26 mouse cellular contexts compared by ENCODE assay signal in genomic region chr7:135649306-135649705, GRCm38 (mm10).
DNase-seq lines count a peak whose midpoint lies in the region; ATAC-seq and TF ChIP-seq lines count a peak whose summit lies in the region.
"Had no signal": no experiment of that assay in that cellular context is flagged by ENCODE, and none has a peak within 500 bp of the region (broad histone marks: within the 10 kb centered on the region; RNA-seq: fewer than 3 reads in every experiment).

No protein-coding gene starts in this region.

- intact Hi-C loops in gastrocnemius, adult 2 months (cut with DNase I): no loop called here

- WGBS in liver, postnatal 0 days (ENCODE audit: insufficient replicate concordance): 69% methylated on average over 1 of the region's 1 CpGs
- WGBS in forebrain, embryonic 16.5 days: 95% methylated on average over 1 of the region's 1 CpGs

- no peak for TF ChIP-seq CTCF in gastrocnemius, adult 2 months (IDR thresholded peaks at IDR 0.05)
- TF ChIP-seq CTCF in liver, postnatal 0 days (IDR thresholded peaks at IDR 0.05; ENCODE audit: low read depth): no peak
- TF ChIP-seq CTCF in bone marrow macrophage, adult 2 months (IDR thresholded peaks at IDR 0.05; ENCODE audit: low read depth, low read length): no peak

- TF ChIP-seq EP300 in liver, postnatal 0 days (IDR thresholded peaks at IDR 0.05; ENCODE audit: low read depth): no peak

- H3K4me1 ChIP-seq in liver, postnatal 0 days (ENCODE audit: insufficient read depth): 0 out of 2 replicates have a peak, but pooled peaks cover 5% of the 10 kb centered on the region
- peaks cover 57% of the 10 kb centered on the region for H3K4me1 ChIP-seq in bone marrow macrophage, adult 2 months (ENCODE audit: control insufficient read depth, insufficient read depth, low read length)
- H3K4me1 ChIP-seq in forebrain, embryonic 16.5 days (replicated peaks; ENCODE audit: control insufficient read depth, insufficient read depth, low read length): no peaks in the 10 kb centered on the region
- H3K4me1 ChIP-seq: heart, embryonic 12.5 days had no signal

- no peak for ATAC-seq in liver, postnatal 0 days
- ATAC-seq in forebrain, embryonic 16.5 days: no peak
- ATAC-seq: forebrain, embryonic 14.5 days; hindbrain, postnatal 0 days; inflammation-experienced regulatory T-cells, adult 6 months; intestine, embryonic 16.5 days; Patski had no signal

- H3K9ac ChIP-seq in liver, postnatal 0 days (replicated peaks): no peak overlapping the region
- no peak overlapping the region for H3K9ac ChIP-seq in forebrain, embryonic 16.5 days (replicated peaks; ENCODE audit: low read depth, low read length)
- H3K9ac ChIP-seq: embryonic facial prominence, embryonic 12.5 days; embryonic facial prominence, embryonic 15.5 days; heart, embryonic 12.5 days; heart, embryonic 15.5 days; hindbrain, embryonic 14.5 days had no signal

- DNase-seq in gastrocnemius, adult 2 months: no peak
- no peak for DNase-seq in gastrocnemius, postnatal 4 days (ENCODE audit: low spot score in 2 of 2)
- DNase-seq in liver, postnatal 0 days: no peak
- DNase-seq in liver: no peak
- DNase-seq in frontal cortex, postnatal 10 days (ENCODE audit: low spot score in 2 of 2): no peak
- DNase-seq: adrenal gland, postnatal 10 days; adrenal gland, postnatal 36 days; cerebellum, adult 18-20 months; cerebellum, adult 9-10 months; cerebellum, postnatal 14 days; gastrocnemius, postnatal 14 days; heart, postnatal 14 days; heart, postnatal 4 days had no signal

- no peak overlapping the region for H3K4me3 ChIP-seq in gastrocnemius, adult 2 months
- no peak overlapping the region for H3K4me3 ChIP-seq in liver, postnatal 0 days (ENCODE audit: low read depth, low read length)
- no peak overlapping the region for H3K4me3 ChIP-seq in bone marrow macrophage, adult 2 months (ENCODE audit: insufficient read depth, low read length)
- H3K4me3 ChIP-seq in forebrain, embryonic 16.5 days (replicated peaks; ENCODE audit: low read length): no peak overlapping the region
- H3K4me3 ChIP-seq: embryonic facial prominence, embryonic 12.5 days; embryonic facial prominence, embryonic 15.5 days; heart, embryonic 12.5 days; heart, embryonic 15.5 days had no signal

- no peak for TF ChIP-seq POLR2A in bone marrow macrophage, adult 2 months (IDR thresholded peaks at IDR 0.05; ENCODE audit: borderline replicate concordance, low read depth, low read length)

- peak overlapping the region; percentile 54; the same call in 1 of the 2 replicates for H3K27ac ChIP-seq in gastrocnemius, adult 2 months
- no peak overlapping the region for H3K27ac ChIP-seq in liver, postnatal 0 days (ENCODE audit: low read depth)
- H3K27ac ChIP-seq in bone marrow macrophage, adult 2 months (ENCODE audit: insufficient read depth, low read depth, low read length): peak overlapping the region; percentile 72
- H3K27ac ChIP-seq in forebrain, embryonic 16.5 days (ENCODE audit: low read length): no peak overlapping the region
- H3K27ac ChIP-seq: embryonic facial prominence, embryonic 12.5 days; embryonic facial prominence, embryonic 15.5 days; heart, embryonic 15.5 days; hindbrain, embryonic 14.5 days; hindbrain, postnatal 0 days had no signal

- H3K9me3 ChIP-seq in liver, postnatal 0 days (ENCODE audit: low read length): no peaks in the 10 kb centered on the region
- peaks cover 3% of the 10 kb centered on the region; the same call in 1 of the 2 replicates for H3K9me3 ChIP-seq in forebrain, embryonic 16.5 days (ENCODE audit: control insufficient read depth, low read length)
- H3K9me3 ChIP-seq: embryonic facial prominence, embryonic 12.5 days; heart, embryonic 15.5 days had no signal

- no peaks in the 10 kb centered on the region for H3K36me3 ChIP-seq in liver, postnatal 0 days (replicated peaks; ENCODE audit: insufficient read depth, low read length)
- H3K36me3 ChIP-seq in forebrain, embryonic 16.5 days (ENCODE audit: control insufficient read depth, insufficient read depth): no peaks in the 10 kb centered on the region
- H3K36me3 ChIP-seq: embryonic facial prominence, embryonic 12.5 days; embryonic facial prominence, embryonic 15.5 days; heart, embryonic 12.5 days; heart, embryonic 15.5 days had no signal

- H3K4me2 ChIP-seq in liver, postnatal 0 days (ENCODE audit: low read depth, low read length): 0 out of 2 replicates have a peak overlapping the region, but pooled peaks have one; percentile 15
- H3K4me2 ChIP-seq in forebrain, embryonic 16.5 days (ENCODE audit: low read length): no peak overlapping the region
- H3K4me2 ChIP-seq: embryonic facial prominence, embryonic 12.5 days; embryonic facial prominence, embryonic 15.5 days; heart, embryonic 12.5 days; heart, embryonic 15.5 days; hindbrain, embryonic 14.5 days had no signal

- no peaks in the 10 kb centered on the region for H3K27me3 ChIP-seq in liver, postnatal 0 days (ENCODE audit: insufficient read depth, low read length)
- no peaks in the 10 kb centered on the region for H3K27me3 ChIP-seq in forebrain, embryonic 16.5 days (replicated peaks; ENCODE audit: control insufficient read depth, insufficient read depth, low read length)
- H3K27me3 ChIP-seq: CH12.LX; embryonic facial prominence, embryonic 15.5 days; heart, embryonic 15.5 days; Patski had no signal

Comparison
In these comparisons a context has a peak if more than half of its experiments do, and no peak if none do; other contexts are left out.
1. H3K27ac ChIP-seq: peak in gastrocnemius, adult 2 months (single experiment) and bone marrow macrophage, adult 2 months (single experiment); none in liver, postnatal 0 days (single experiment) and forebrain, embryonic 16.5 days (single experiment).